Mouse (Mus musculus) olfactory bulb, adult 2 months (tissue): Measurements from ENCODE around the gene St6galnac3.

Source experiments
- CTCF ChIP-seq: fragments of 200-500 bp; IDR thresholded peaks from 2 replicates; pipeline ENCODE4 v1.5.1; 2012; ENCODE audit warnings: low read depth, mild to moderate bottlenecking, low read length, moderate library complexity; ENCODE audit not compliant: insufficient read depth
- POLR2A ChIP-seq: fragments of 200-500 bp; IDR thresholded peaks from 2 replicates; pipeline ENCODE4 v1.6.1; 2012; ENCODE audit warnings: mild to moderate bottlenecking, low read depth, low read length, moderate library complexity; ENCODE audit not compliant: insufficient read depth

DNA sequence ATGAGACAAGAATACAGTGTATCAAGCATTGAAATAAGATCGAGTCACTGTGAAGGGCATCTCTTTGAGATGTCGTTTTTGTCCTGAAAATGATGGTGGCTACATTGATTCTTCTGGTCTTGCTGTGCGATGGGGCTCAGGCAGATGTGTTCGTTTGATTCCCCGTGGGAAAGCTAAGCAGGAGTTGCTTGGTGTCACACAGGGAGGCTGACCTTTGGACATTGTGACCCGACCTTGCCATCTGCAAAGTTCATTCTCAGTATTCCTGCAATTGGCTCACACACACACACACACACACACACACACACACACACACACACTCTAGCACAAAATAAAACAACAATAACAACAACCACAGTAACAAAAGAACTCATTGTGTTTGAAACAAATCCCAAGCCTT is 543.7 kb downstream of the St6galnac3 start:
- TF ChIP-seq CTCF (no peak), POLR2A (no peak)
